Mouse (Mus musculus): ENCODE data around the gene Mrps17. TPM values are rescaled to one million over a fixed set of nuclear protein-coding genes. Genes with fewer than 3 reads are reported as not detected.

Gene Mrps17
- total RNA-seq, 1 experiment, result 147 TPM

- Histone ChIP-seq H3K9ac (ENCODE audit: insufficient read depth, low read depth, low read length, poor library complexity, severe bottlenecking) (peak overlapping the region; percentile 72; the same call in 1 of the 2 replicates), H3K4me3 (ENCODE audit: insufficient read depth in 1 of 2, low read depth in 1 of 2, low read length in 2 of 2, poor library complexity in 1 of 2, severe bottlenecking in 1 of 2) (peak overlapping the region in 1 of 2 experiments; percentile 83; a peak in 2 of 4 replicates), H3K9me3 (ENCODE audit: control insufficient read depth, insufficient read depth, low read depth, low read length) (no peaks in the 10 kb centered on the region), H3K27ac (ENCODE audit: insufficient read depth, low read depth, low read length, poor library complexity, severe bottlenecking) (no peak overlapping the region), H3K36me3 (ENCODE audit: control insufficient read depth, insufficient read depth, low read length, poor library complexity, severe bottlenecking) (no peaks in the 10 kb centered on the region), H3K4me1 (ENCODE audit: control insufficient read depth in 2 of 2, insufficient read depth in 2 of 2, low read length in 2 of 2, poor library complexity in 1 of 2) (peaks cover 0 to 11% of the 10 kb centered on the region in 2 experiments; a peak in 2 of 4 replicates)
- no peak for TF ChIP-seq ZC3H11A (IDR thresholded peaks at IDR 0.05; ENCODE audit: borderline replicate concordance, low read depth, low read length)
- no peak for TF ChIP-seq MAFK (IDR thresholded peaks at IDR 0.05; ENCODE audit: insufficient read depth, low read depth, low read length)
- no peak for TF ChIP-seq ZNF384 (IDR thresholded peaks at IDR 0.05; ENCODE audit: low read depth, low read length)
- no peak for TF ChIP-seq CHD2 (IDR thresholded peaks at IDR 0.05; ENCODE audit: low read depth, low read length)
- no peak for DNase-seq (ENCODE audit: low read depth, low spot score)
- in situ Hi-C loops (cut with MboI; ENCODE audit: low sequenced_read_pairs in 2 of 2, unreplicated experiment in 2 of 2), result no loop called here
These were observed 9.0 kb downstream of the Mrps17 start for GRCm38 (mm10) chr5:129724268-129724667.

DNA sequence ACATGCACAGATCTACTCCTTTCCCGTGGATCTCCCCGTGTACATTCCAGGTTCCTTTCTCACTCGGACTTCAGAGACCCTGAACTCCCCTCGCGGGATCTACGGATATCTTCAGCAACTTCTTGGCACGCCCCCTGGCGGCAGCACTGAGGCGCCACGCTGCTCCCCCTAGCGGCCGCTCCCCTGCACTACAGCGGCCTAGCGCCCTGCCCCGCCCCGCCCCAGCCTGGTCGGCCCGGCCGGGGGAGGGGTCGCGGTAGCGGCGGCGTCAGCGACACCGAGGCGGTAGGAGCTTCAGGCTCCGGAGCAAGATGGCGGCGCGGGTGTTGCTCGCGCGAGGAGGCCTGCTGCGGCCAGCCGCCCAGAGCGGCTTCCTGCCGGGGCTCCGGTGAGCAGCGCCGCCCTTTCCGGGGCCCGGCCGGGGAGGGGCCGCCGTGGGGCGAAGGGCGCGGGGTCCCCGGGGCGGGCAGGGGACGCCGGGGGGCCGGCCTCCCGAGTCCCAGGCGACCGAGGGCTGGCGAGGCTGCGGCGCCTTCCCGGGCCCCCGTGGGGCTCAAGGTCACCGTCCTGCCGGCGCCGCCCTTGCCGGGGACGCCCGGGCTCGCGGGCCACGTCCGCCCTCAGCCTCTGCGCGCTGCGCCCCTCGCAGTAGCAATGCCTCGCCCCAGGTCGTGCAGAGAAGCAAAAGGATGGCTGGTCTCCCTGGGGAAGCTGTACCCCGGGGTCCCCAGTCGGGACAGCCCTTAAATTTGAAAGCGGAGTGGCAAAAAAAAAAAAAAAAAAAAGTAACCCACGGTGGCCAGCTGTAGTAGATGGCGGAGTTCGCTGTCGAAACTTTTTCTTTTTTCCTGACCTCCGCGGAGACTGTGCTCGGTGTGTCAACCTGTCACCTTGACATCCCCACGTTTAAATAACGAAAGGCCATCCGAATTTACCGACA lies 9.8 kb downstream of the Mrps17 start, which contains the start of gene Nipsnap2:
TSS of gene Nipsnap2 (plus strand) at position 230 of the 940 bp plus-strand sequence.
- TF ChIP-seq ZNF384 (IDR thresholded peaks at IDR 0.05; ENCODE audit: low read depth, low read length) (peak; percentile 77), MAFK (IDR thresholded peaks at IDR 0.05; ENCODE audit: insufficient read depth, low read depth, low read length) (no peak), CHD2 (IDR thresholded peaks at IDR 0.05; ENCODE audit: low read depth, low read length) (peak; percentile 70), HCFC1 (IDR thresholded peaks at IDR 0.05; ENCODE audit: borderline replicate concordance, insufficient read depth, low read length) (peak; percentile 68; the same call in 1 of the 2 replicates), ZC3H11A (IDR thresholded peaks at IDR 0.05; ENCODE audit: borderline replicate concordance, low read depth, low read length) (0 out of 2 replicates have a peak, but pooled peaks have one; percentile 28)
- H3K9ac ChIP-seq (ENCODE audit: insufficient read depth, low read depth, low read length, poor library complexity, severe bottlenecking), result peak within 1 kb of the TSS; percentile 93
- H3K36me3 ChIP-seq (ENCODE audit: control insufficient read depth, insufficient read depth, low read length, poor library complexity, severe bottlenecking), result no peaks in the 10 kb centered on the region
- peak; percentile 78 for DNase-seq (ENCODE audit: low read depth, low spot score)
- H3K27ac ChIP-seq (ENCODE audit: insufficient read depth, low read depth, low read length, poor library complexity, severe bottlenecking), result peak within 1 kb of the TSS; percentile 51
- peak within 1 kb of the TSS; percentile 75 to 83 for H3K4me3 ChIP-seq (ENCODE audit: insufficient read depth in 1 of 2, low read depth in 1 of 2, low read length in 2 of 2, poor library complexity in 1 of 2, severe bottlenecking in 1 of 2)
- in situ Hi-C loops (cut with MboI; ENCODE audit: low sequenced_read_pairs in 2 of 2, unreplicated experiment in 2 of 2), result no loop called here
- H3K9me3 ChIP-seq (ENCODE audit: control insufficient read depth, insufficient read depth, low read depth, low read length), result no peaks in the 10 kb centered on the region
- H3K4me1 ChIP-seq (ENCODE audit: control insufficient read depth in 2 of 2, insufficient read depth in 2 of 2, low read length in 2 of 2, poor library complexity in 1 of 2), result peaks cover 3 to 13% of the 10 kb centered on the region in 2 experiments; a peak in 3 of 4 replicates

DNA sequence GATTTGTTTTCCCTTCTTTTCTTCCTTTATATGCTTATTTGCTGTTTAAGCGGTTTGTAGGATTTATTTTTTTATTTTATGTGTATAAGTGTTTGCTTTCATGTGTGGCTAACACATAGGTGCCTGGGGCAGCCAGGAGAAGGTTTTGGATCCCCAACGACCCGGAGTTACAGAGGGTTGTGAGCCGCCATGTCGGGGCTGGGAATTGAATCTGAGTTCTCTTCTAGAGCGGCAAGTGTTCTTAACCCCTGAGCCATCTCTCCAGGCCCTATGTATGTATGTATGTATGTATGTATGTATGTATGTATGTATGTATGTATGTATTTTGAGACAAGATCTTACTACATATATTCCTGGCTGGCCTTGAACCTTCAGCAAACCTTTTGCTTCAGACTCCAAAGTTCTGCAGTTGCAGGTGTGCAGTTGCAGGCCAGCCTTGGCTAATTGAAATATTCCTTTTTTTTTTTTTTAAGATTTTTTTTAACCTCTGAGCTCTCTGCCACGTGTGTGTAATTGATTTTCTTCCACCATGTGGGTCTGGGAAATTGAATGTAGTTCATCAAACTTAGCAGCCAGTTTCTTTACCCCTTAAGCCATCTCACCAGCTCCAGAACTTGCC lies 10.6 kb downstream of the Mrps17 start:
- peak overlapping the region; percentile 93; the same call in 1 of the 2 replicates for H3K9ac ChIP-seq (ENCODE audit: insufficient read depth, low read depth, low read length, poor library complexity, severe bottlenecking)
- TF ChIP-seq MAFK (IDR thresholded peaks at IDR 0.05; ENCODE audit: insufficient read depth, low read depth, low read length), result no peak
- no peak for TF ChIP-seq ZC3H11A (IDR thresholded peaks at IDR 0.05; ENCODE audit: borderline replicate concordance, low read depth, low read length)
- no peak for TF ChIP-seq HCFC1 (IDR thresholded peaks at IDR 0.05; ENCODE audit: borderline replicate concordance, insufficient read depth, low read length)
- TF ChIP-seq ZNF384 (IDR thresholded peaks at IDR 0.05; ENCODE audit: low read depth, low read length), result no peak
- no peak for TF ChIP-seq CHD2 (IDR thresholded peaks at IDR 0.05; ENCODE audit: low read depth, low read length)
- no peak for DNase-seq (ENCODE audit: low read depth, low spot score)
- in situ Hi-C loops (cut with MboI; ENCODE audit: low sequenced_read_pairs in 2 of 2, unreplicated experiment in 2 of 2), result no loop called here
- H3K4me3 ChIP-seq (ENCODE audit: insufficient read depth in 1 of 2, low read depth in 1 of 2, low read length in 2 of 2, poor library complexity in 1 of 2, severe bottlenecking in 1 of 2), result peak overlapping the region; percentile 75 to 83
- H3K27ac ChIP-seq (ENCODE audit: insufficient read depth, low read depth, low read length, poor library complexity, severe bottlenecking), result no peak overlapping the region
- peaks cover 4 to 17% of the 10 kb centered on the region in 2 experiments for H3K4me1 ChIP-seq (ENCODE audit: control insufficient read depth in 2 of 2, insufficient read depth in 2 of 2, low read length in 2 of 2, poor library complexity in 1 of 2)
- no peaks in the 10 kb centered on the region for H3K36me3 ChIP-seq (ENCODE audit: control insufficient read depth, insufficient read depth, low read length, poor library complexity, severe bottlenecking)
- H3K9me3 ChIP-seq (ENCODE audit: control insufficient read depth, insufficient read depth, low read depth, low read length), result no peaks in the 10 kb centered on the region

- TF ChIP-seq CHD2 (IDR thresholded peaks at IDR 0.05; ENCODE audit: low read depth, low read length), result no peak
- no peak for TF ChIP-seq MAFK (IDR thresholded peaks at IDR 0.05; ENCODE audit: insufficient read depth, low read depth, low read length)
- no peak for TF ChIP-seq HCFC1 (IDR thresholded peaks at IDR 0.05; ENCODE audit: borderline replicate concordance, insufficient read depth, low read length)
- TF ChIP-seq ZNF384 (IDR thresholded peaks at IDR 0.05; ENCODE audit: low read depth, low read length), result no peak
- TF ChIP-seq ZC3H11A (IDR thresholded peaks at IDR 0.05; ENCODE audit: borderline replicate concordance, low read depth, low read length), result no peak
- DNase-seq (ENCODE audit: low read depth, low spot score), result no peak
- Histone ChIP-seq H3K27ac (ENCODE audit: insufficient read depth, low read depth, low read length, poor library complexity, severe bottlenecking) (no peak overlapping the region), H3K9me3 (ENCODE audit: control insufficient read depth, insufficient read depth, low read depth, low read length) (no peaks in the 10 kb centered on the region), H3K4me3 (ENCODE audit: insufficient read depth in 1 of 2, low read depth in 1 of 2, low read length in 2 of 2, poor library complexity in 1 of 2, severe bottlenecking in 1 of 2) (peak overlapping the region; percentile 42 to 83; a peak in 3 of 4 replicates), H3K4me1 (ENCODE audit: control insufficient read depth in 2 of 2, insufficient read depth in 2 of 2, low read length in 2 of 2, poor library complexity in 1 of 2) (peaks cover 4 to 17% of the 10 kb centered on the region in 2 experiments), H3K36me3 (ENCODE audit: control insufficient read depth, insufficient read depth, low read length, poor library complexity, severe bottlenecking) (no peaks in the 10 kb centered on the region), H3K9ac (ENCODE audit: insufficient read depth, low read depth, low read length, poor library complexity, severe bottlenecking) (no peak overlapping the region)
- in situ Hi-C loops (cut with MboI; ENCODE audit: low sequenced_read_pairs in 2 of 2, unreplicated experiment in 2 of 2), result no loop called here
These were observed 11.5 kb downstream of the Mrps17 start for GRCm38 (mm10) chr5:129726784-129727183.

All from ES-E14 (cell line).